Mouse (Mus musculus) myocyte (in vitro differentiated cells): ENCODE measurements around the gene Hs3st5.

ENCODE experiments used
- E2F4 ChIP-seq: IDR thresholded peaks from one replicate; pipeline ENCODE4 v1.6.1; 2011; ENCODE audit warnings: mild to moderate bottlenecking, control low read depth, moderate library complexity; ENCODE audit not compliant: insufficient read depth
- POLR2A ChIP-seq: IDR thresholded peaks from one replicate; pipeline ENCODE4 v1.6.1; 2011; ENCODE audit warnings: low read depth, mild to moderate bottlenecking, control low read depth, moderate library complexity; ENCODE audit not compliant: insufficient read length
- TCF12 ChIP-seq: IDR thresholded peaks from one replicate; pipeline ENCODE4 v1.6.1; 2011; ENCODE audit warnings: mild to moderate bottlenecking, control low read depth; ENCODE audit not compliant: poor library complexity, insufficient read depth, severe bottlenecking

DNA sequence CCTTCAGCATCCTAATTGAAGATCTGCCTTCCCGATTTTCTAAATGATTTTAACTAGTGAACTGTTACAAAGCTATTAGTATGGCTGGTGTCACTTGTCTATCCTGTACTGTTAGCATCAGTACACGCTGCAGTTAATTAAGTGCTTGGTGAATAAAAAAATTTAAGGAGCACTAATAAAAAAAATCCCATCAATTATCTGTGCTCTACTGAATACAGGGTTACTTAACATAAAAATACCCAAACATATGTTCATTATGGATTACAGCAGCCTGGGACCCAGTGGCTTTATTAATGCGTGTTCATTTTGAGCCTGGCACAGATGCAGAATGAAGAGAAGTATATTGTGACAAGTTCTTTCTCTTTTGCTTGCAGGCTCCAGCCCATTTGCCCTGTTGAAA lies 325.6 kb downstream of the Hs3st5 start:
- TF ChIP-seq TCF12 (no peak), POLR2A (no peak), E2F4 (no peak)
